Mouse (Mus musculus) neural tube, embryonic 14.5 days (tissue): ENCODE measurements around the gene Klhl24. TPM values are rescaled to one million over a fixed set of nuclear protein-coding genes. Genes with fewer than 3 reads are reported as not detected.

Experiments
- ATAC-seq: fragments of 200-750 bp; cut with Nextera tagmentation; 2 replicates; pipeline ENCODE4 v1.8.0; 2017; ENCODE audit warnings: low read depth, mild to moderate bottlenecking, moderate TSS enrichment, moderate library complexity
- H3K27ac ChIP-seq: fragments of 300-500 bp; sonication (generic); 2 replicates; pipeline ENCODE4 v1.5.1; 2014; ENCODE audit warnings: low read depth, mild to moderate bottlenecking, control low read depth, low read length, moderate library complexity, mixed read lengths
- H3K27me3 ChIP-seq: fragments of 300-500 bp; sonication (generic); 2 replicates; pipeline ENCODE4 v1.6.1; 2014; ENCODE audit warnings: low read length; ENCODE audit not compliant: control insufficient read depth, insufficient read depth
- H3K36me3 ChIP-seq: fragments of 300-500 bp; sonication (generic); 2 replicates; pipeline ENCODE4 v1.6.1; 2014; ENCODE audit warnings: low read length, mixed read lengths; ENCODE audit not compliant: control insufficient read depth, insufficient read depth
- H3K4me1 ChIP-seq: fragments of 300-500 bp; sonication (generic); 2 replicates; pipeline ENCODE4 v1.6.1; 2014; ENCODE audit warnings: low read length; ENCODE audit not compliant: control insufficient read depth, insufficient read depth
- H3K4me2 ChIP-seq: fragments of 300-500 bp; sonication (generic); 2 replicates; pipeline ENCODE4 v1.6.1; 2014; ENCODE audit warnings: mild to moderate bottlenecking, low read depth, low read length, control low read depth
- H3K4me3 ChIP-seq: fragments of 300-500 bp; sonication (generic); 2 replicates; pipeline ENCODE4 v1.5.1; 2014; ENCODE audit warnings: low read depth, low read length, control low read depth, mixed read lengths
- H3K9ac ChIP-seq: fragments of 300-500 bp; sonication (generic); replicated peaks from 2 replicates; pipeline ENCODE4 v1.6.1; 2014; ENCODE audit warnings: low read depth, mild to moderate bottlenecking, control low read depth, low read length, mixed read lengths
- H3K9me3 ChIP-seq: fragments of 300-500 bp; sonication (generic); 2 replicates; pipeline ENCODE4 v1.6.1; 2016; ENCODE audit warnings: low read length; ENCODE audit not compliant: control insufficient read depth
- WGBS: fragments of 180-500 bp; shearing (Covaris S2); extraction: QIAGEN DNeasy Blood & Tissue Kit; methylation state at CpG from one replicate; pipeline ENCODE4 v1.1.7; 2014; 5-methylcytosine and 5-hydroxymethylcytosine counted together
- polyA plus RNA-seq: library from polyadenylated mRNA; unstranded; fragments of >200 nt; fragmentation: Nextera tagmentation; extraction: Ambion mirVana; gene quantifications from 2 replicates; pipeline ENCODE4 v1.2.1, GENCODE M21; 2014

The Klhl24 gene
- polyA plus RNA-seq, 1 experiment from 2014 or later, result 57.9 TPM

DNA sequence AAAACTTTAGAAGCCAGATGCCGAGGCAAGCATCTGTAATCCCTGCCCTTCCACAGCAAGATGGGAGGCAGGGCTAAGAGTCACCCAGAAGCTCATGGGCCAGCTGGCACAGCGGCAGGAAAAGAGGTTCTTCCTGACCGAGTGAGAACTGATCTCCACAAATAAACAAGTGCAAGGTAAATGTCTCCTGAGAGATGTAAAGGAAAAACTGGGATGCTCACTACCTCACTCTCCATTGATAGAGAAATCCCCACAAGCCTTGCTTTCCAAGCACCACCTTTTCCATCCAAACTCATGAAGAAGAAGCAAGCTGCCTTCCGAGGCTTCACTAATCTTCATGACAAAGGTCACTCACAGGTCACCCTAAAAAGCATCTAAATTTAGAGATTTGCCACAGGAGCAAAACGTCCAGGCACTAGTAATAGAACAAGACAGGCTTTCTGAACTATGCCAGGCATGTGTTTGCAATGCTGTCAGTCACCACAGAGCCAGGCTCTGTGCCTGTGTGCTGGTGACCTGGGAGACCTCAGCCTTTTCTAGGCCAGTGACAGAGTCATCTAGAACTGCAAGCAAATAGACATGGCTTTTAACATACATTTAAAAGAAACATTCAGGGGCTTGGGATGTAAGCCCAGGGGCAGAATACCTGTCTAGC lies 6.3 kb upstream of the Klhl24 start:
- Histone ChIP-seq H3K4me3 (no peak overlapping the region), H3K27me3 (no peaks in the 10 kb centered on the region), H3K9ac (no peak overlapping the region), H3K4me1 (no peaks in the 10 kb centered on the region), H3K27ac (no peak overlapping the region), H3K36me3 (no peaks in the 10 kb centered on the region), H3K4me2 (no peak overlapping the region), H3K9me3 (no peaks in the 10 kb centered on the region)
- ATAC-seq, result no peak
- 55% methylated on average over 5 of the region's 5 CpGs for WGBS

DNA sequence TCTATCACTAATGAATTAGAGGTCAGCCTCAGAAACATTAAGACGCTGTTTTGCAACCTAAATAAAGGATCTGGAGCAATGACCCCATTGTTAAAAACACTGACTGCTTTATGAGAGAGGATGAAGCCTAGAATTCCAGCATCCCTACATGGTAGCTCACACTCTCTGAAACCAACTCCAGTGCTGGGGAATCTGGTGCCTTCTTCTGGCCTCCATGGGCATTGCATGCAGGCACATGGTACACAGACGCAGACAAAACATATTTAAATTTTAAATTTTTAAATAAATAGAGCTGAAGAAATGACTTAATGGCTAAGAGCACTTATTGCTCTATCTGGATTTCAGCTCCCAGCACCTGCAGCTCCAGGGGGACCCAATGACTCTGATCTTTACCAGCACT lies 1.4 kb upstream of the Klhl24 start:
- H3K9ac ChIP-seq, result no peak overlapping the region
- no peaks in the 10 kb centered on the region for H3K9me3 ChIP-seq
- no peaks in the 10 kb centered on the region for H3K27me3 ChIP-seq
- peaks cover 4% of the 10 kb centered on the region; the same call in 1 of the 2 replicates for H3K4me1 ChIP-seq
- no peaks in the 10 kb centered on the region for H3K36me3 ChIP-seq
- no peak overlapping the region for H3K4me3 ChIP-seq
- ATAC-seq, result no peak
- WGBS, result 79% methylated on average over 2 of the region's 2 CpGs
- H3K4me2 ChIP-seq, result no peak overlapping the region
- no peak overlapping the region for H3K27ac ChIP-seq

DNA sequence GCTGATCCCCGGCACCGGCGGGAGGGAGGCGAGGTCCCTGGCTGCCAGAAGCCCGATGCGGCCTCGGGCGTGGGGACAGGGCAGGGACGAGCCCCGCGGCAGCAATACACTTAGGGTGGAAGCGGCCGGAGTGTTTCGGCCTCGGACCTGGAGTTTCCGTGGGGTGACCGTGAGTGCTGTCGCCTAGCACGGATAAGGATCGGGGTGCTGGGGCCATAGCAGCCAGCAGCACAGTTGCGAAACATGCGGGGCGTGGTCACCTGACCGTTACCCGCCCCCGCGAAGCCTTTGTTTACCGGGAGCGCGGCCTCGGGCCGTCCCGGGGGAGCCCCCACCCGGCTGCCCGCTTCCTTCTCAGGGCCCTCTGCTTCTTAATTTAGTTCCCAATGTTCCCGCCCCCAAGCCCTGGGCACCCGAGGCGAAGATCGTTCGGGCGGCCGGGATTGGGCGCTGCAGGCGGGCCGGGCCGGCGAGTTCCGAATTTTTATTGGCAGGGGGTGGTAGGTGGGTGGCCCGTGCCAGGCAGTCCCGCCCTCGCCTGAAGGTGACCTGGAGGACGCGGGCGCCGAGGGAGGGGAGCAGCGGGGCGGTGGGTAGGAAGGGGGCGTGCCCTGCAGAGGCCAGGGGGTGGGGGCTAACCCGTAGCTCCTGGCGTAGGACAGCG lies 501 bp downstream of the Klhl24 start:
- peaks cover 4% of the 10 kb centered on the region; the same call in 1 of the 2 replicates for H3K4me1 ChIP-seq
- H3K27ac ChIP-seq, result peak overlapping the region; percentile 99
- peak; percentile 85 for ATAC-seq
- peak overlapping the region; percentile 60 for H3K4me2 ChIP-seq
- H3K36me3 ChIP-seq, result no peaks in the 10 kb centered on the region
- peak overlapping the region; percentile 65 for H3K4me3 ChIP-seq
- H3K9ac ChIP-seq, result peak overlapping the region; percentile 98
- H3K27me3 ChIP-seq, result no peaks in the 10 kb centered on the region
- no peaks in the 10 kb centered on the region for H3K9me3 ChIP-seq
- WGBS, result 1% methylated on average over 61 of the region's 61 CpGs

DNA sequence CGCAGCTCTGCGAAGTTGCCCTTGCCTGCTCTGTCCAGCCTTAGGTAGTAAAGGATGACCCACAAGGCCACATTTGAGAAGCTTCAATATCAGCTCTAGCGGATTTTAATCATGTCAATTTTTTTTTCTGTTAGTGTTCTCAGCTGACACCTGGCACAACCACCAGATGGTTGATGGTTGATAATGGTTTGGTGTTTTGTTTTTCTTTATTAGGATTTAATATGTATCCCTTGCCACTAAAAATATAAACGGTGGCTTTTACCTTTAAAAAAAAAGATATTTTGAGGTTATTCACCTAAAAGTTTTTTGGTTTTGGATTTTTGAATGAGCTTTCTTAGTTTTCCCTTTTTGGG lies 1.0 kb downstream of the Klhl24 start:
- Histone ChIP-seq H3K36me3 (peaks cover 3% of the 10 kb centered on the region; the same call in 1 of the 2 replicates), H3K27me3 (no peaks in the 10 kb centered on the region), H3K4me3 (peak overlapping the region; percentile 65), H3K4me2 (peak overlapping the region; percentile 60), H3K9ac (peak overlapping the region; percentile 98), H3K27ac (peak overlapping the region; percentile 99; the same call in 1 of the 2 replicates), H3K9me3 (no peaks in the 10 kb centered on the region), H3K4me1 (peaks cover 4% of the 10 kb centered on the region; the same call in 1 of the 2 replicates)
- WGBS, result 9% methylated on average over 4 of the region's 4 CpGs
- no peak for ATAC-seq

DNA sequence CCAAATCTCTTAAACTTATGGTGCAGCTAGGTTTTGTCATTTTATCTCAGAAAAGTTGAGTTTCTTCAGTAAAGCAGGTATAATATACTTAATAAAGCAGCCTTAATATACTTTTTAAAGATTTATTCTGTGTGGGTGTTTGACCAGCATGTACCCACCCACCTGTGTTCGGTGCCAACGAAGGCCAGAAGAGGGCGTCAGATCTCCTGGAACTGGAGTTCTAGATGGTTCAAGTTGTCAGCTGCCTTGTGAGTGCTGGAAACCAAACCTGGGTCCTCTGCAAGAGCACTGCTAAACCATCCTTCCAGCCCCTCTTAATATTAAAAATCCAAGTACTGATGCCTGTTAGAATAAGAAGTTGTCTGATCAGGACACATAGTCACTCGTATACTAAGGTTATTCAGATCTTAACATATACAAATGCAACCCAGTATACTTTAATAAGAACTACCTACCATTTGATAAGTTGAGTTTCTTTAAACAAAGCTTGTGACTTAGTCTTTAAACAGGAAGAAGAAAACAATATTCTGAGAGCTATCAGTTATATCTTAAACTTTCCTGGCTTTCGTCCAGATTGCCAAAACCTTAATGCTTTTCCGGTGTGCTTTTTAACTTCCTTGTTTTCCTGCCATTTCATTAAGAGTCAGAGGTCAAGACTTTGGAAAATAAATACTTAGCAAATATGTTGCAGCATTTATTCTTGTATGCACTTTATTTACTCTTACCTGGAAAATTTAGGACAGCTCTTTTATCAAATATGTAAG lies 1.7 kb downstream of the Klhl24 start:
- 95% methylated on average over 6 of the region's 6 CpGs for WGBS
- H3K36me3 ChIP-seq, result peaks cover 7% of the 10 kb centered on the region; the same call in 1 of the 2 replicates
- ATAC-seq, result no peak
- H3K4me2 ChIP-seq, result peak overlapping the region; percentile 60
- H3K9ac ChIP-seq, result no peak overlapping the region
- H3K27me3 ChIP-seq, result no peaks in the 10 kb centered on the region
- no peaks in the 10 kb centered on the region for H3K9me3 ChIP-seq
- no peak overlapping the region for H3K27ac ChIP-seq
- H3K4me1 ChIP-seq, result peaks cover 4% of the 10 kb centered on the region; the same call in 1 of the 2 replicates
- peak overlapping the region; percentile 65; the same call in 1 of the 2 replicates for H3K4me3 ChIP-seq

DNA sequence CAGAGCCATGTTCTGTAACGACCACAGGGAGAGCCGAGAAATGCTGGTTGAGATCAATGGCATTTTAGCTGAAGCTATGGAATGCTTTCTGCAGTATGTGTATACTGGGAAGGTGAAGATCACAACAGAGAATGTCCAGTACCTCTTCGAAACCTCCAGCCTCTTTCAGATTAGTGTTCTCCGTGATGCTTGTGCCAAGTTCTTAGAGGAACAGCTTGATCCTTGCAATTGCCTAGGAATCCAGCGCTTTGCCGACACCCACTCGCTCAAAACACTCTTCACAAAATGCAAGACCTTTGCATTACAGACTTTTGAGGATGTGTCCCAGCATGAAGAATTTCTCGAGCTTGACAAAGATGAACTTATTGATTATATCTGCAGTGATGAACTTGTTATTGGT lies 9.7 kb downstream of the Klhl24 start:
- Histone ChIP-seq H3K27me3 (no peaks in the 10 kb centered on the region), H3K9me3 (no peaks in the 10 kb centered on the region), H3K36me3 (peaks cover 33% of the 10 kb centered on the region), H3K4me2 (no peak overlapping the region), H3K4me1 (no peaks in the 10 kb centered on the region), H3K9ac (no peak overlapping the region), H3K4me3 (no peak overlapping the region), H3K27ac (no peak overlapping the region)
- no peak for ATAC-seq
- WGBS, result 94% methylated on average over 8 of the region's 8 CpGs

DNA sequence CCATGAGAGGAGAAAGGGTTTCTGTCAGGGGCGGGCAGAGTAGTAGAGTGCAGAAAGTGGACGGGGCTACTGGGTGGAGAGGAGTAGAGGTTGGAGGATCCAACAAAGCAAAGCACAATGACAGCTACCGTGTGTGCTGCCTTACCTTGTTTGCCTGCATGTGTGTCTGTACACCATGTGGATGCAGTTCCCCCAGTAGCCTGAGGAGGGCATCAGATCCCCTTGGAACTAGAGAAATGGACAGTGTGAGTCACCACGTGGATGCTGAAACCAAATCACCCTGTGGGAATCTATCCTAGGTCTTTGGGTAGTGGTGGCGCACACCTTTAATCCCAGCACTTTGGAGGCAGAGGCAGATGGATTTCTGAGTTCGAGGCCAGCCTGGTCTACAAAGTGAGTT lies 11.6 kb downstream of the Klhl24 start:
- peaks cover 26% of the 10 kb centered on the region for H3K36me3 ChIP-seq
- H3K4me2 ChIP-seq, result no peak overlapping the region
- no peaks in the 10 kb centered on the region for H3K9me3 ChIP-seq
- no peak overlapping the region for H3K27ac ChIP-seq
- H3K27me3 ChIP-seq, result no peaks in the 10 kb centered on the region
- ATAC-seq, result peak; percentile 37; the same call in 1 of the 2 replicates
- no peak overlapping the region for H3K4me3 ChIP-seq
- 98% methylated on average over 6 of the region's 6 CpGs for WGBS
- H3K4me1 ChIP-seq, result no peaks in the 10 kb centered on the region
- no peak overlapping the region for H3K9ac ChIP-seq

DNA sequence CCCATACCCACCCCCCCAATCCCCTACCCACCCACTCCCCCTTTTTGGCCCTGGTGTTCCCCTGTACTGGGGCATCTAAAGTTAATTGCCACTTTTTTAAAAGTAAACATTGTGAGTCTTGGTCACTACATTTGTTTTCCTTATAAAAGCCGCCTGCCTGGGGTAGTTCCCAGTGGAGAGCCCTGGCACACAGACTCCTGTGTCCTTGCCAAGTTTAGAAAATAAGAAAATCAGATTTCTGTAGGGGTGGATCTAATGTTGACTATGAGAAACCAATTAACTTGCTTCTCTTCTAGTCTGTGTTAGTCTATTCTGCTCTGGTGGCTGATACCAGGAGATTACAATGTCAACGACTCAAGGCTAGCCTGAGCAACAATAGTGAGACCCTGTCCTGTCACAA lies 15.3 kb downstream of the Klhl24 start:
- ATAC-seq, result no peak
- Histone ChIP-seq H3K27me3 (no peaks in the 10 kb centered on the region), H3K27ac (no peak overlapping the region), H3K4me3 (no peak overlapping the region), H3K9me3 (no peaks in the 10 kb centered on the region), H3K9ac (no peak overlapping the region), H3K36me3 (peaks cover 34% of the 10 kb centered on the region), H3K4me2 (no peak overlapping the region), H3K4me1 (no peaks in the 10 kb centered on the region)
- WGBS, result 81% methylated on average over 2 of the region's 2 CpGs

DNA sequence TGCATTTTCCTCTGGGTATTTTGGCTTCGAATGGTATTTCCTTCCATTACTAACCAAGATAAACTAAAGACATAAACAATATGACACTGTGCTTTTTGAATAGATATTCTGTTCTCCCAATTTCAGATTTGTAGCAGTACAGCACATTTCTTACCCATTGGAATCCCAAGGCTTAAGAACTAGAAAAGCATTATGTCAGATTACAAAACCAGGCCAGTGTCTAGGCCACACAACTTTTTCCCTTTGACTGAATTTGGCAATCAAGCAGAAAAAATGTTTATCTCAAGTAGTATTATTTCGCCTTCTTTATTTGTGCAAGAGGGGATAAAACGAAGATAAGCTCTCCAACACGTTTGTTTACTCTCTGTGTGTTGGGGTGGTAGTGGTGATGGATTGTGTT lies 18.7 kb downstream of the Klhl24 start:
- Histone ChIP-seq H3K27me3 (no peaks in the 10 kb centered on the region), H3K9me3 (no peaks in the 10 kb centered on the region), H3K36me3 (peaks cover 34% of the 10 kb centered on the region), H3K4me2 (no peak overlapping the region), H3K4me1 (no peaks in the 10 kb centered on the region), H3K9ac (no peak overlapping the region), H3K4me3 (no peak overlapping the region), H3K27ac (no peak overlapping the region)
- no peak for ATAC-seq
- WGBS, result 85% methylated on average over 4 of the region's 4 CpGs
